Mouse (Mus musculus) liver, postnatal 0 days (tissue): ENCODE data around the gene Togaram2. TPM values are rescaled to one million over a fixed set of nuclear protein-coding genes. Genes with fewer than 3 reads are reported as not detected.

Experiments used
- ATAC-seq: fragments of 200-750 bp; cut with Nextera tagmentation; 2 replicates; pipeline ENCODE4 v1.8.0; 2017; ENCODE audit warnings: mild to moderate bottlenecking, moderate library complexity
- DNase-seq: peaks from one replicate; pipeline ENCODE4 v3.0.0-alpha.2; 2016
- H3K27ac ChIP-seq: fragments of 300-500 bp; sonication (generic); 2 replicates; pipeline ENCODE4 v1.5.1; 2014; ENCODE audit warnings: antibody characterized with exemption, moderate library complexity, mild to moderate bottlenecking, low read depth
- H3K27me3 ChIP-seq: fragments of 300-500 bp; sonication (generic); 2 replicates; pipeline ENCODE4 v1.6.1; 2014; ENCODE audit warnings: low read length, control low read depth, mixed read lengths; ENCODE audit not compliant: insufficient read depth
- H3K36me3 ChIP-seq: fragments of 300-500 bp; sonication (generic); replicated peaks from 2 replicates; pipeline ENCODE4 v1.6.1; 2014; ENCODE audit warnings: mild to moderate bottlenecking, control low read depth, low read length, moderate library complexity, mixed read lengths; ENCODE audit not compliant: insufficient read depth
- H3K4me1 ChIP-seq: fragments of 300-500 bp; sonication (generic); 2 replicates; pipeline ENCODE4 v1.6.1; 2014; ENCODE audit warnings: antibody characterized with exemption, mild to moderate bottlenecking, control low read depth; ENCODE audit not compliant: insufficient read depth
- H3K4me2 ChIP-seq: fragments of 300-500 bp; sonication (generic); 2 replicates; pipeline ENCODE4 v1.6.1; 2014; ENCODE audit warnings: low read depth, mild to moderate bottlenecking, low read length, moderate library complexity, mixed read lengths
- H3K4me3 ChIP-seq: fragments of 300-500 bp; sonication (generic); 2 replicates; pipeline ENCODE4 v1.5.1; 2014; ENCODE audit warnings: low read depth, low read length
- H3K9ac ChIP-seq: fragments of 300-500 bp; sonication (generic); replicated peaks from 2 replicates; pipeline ENCODE4 v1.6.1; 2014; ENCODE audit warnings: mild to moderate bottlenecking, moderate library complexity
- H3K9me3 ChIP-seq: fragments of 300-500 bp; sonication (generic); 2 replicates; pipeline ENCODE4 v1.6.1; 2016; ENCODE audit warnings: mild to moderate bottlenecking, control low read depth, low read length, mixed read lengths
- CTCF ChIP-seq: sonication (generic); IDR thresholded peaks from 2 replicates; pipeline ENCODE4 v1.5.1; 2016; ENCODE audit warnings: antibody characterized with exemption, low read depth
- EP300 ChIP-seq: IDR thresholded peaks from 2 replicates; pipeline ENCODE4 v1.6.1; 2016; ENCODE audit warnings: antibody characterized with exemption, low read depth, mild to moderate bottlenecking
- WGBS: fragments of 180-500 bp; shearing (Covaris S2); extraction: QIAGEN DNeasy Blood & Tissue Kit; methylation state at CpG from one replicate; pipeline ENCODE4 v1.1.7; 2014; ENCODE audit not compliant: insufficient replicate concordance; 5-methylcytosine and 5-hydroxymethylcytosine counted together
- polyA plus RNA-seq: library from polyadenylated mRNA; unstranded; fragments of >200 nt; fragmentation: Nextera tagmentation; extraction: Ambion mirVana; gene quantifications from 2 replicates; pipeline ENCODE4 v1.2.1, GENCODE M21; 2015

The Togaram2 gene
- polyA plus RNA-seq, 1 experiment from 2014 or later, result not detected

DNA sequence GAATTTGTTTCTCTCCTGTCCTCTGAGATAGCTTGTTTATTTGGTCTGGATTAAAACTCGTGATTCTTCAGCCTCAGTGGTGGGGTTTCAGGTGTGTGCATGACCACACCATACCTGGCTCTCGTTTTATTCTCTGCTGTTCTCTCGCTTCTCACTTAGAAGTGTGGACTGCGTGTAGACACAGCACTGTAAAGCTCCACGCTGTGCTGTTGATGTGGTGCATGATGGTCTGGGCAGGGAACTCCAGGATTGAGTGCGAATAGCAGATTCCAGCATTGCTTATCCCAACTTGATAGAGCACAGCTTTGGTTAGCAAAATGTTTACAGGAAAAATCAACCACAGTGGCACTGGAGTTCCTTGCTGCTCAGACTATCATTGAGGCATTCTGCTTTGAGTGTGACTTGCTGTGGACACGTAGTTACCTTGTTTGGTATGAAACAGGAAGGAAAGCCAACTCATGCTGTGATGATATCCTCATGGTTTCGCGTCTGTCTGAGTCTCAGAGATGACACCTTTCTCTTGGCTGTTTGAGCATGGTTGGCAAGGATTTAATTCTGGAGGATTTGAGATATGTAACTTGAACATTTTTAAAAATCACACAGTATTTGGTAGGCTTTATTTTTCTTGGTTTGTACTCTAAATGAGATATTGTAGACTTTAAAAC is 32.5 kb upstream of the Togaram2 start:
- ATAC-seq (no peak), DNase-seq (no peak)
- Histone ChIP-seq H3K4me3 (no peak overlapping the region), H3K36me3 (peaks cover 71% of the 10 kb centered on the region), H3K4me2 (no peak overlapping the region), H3K27ac (no peak overlapping the region), H3K9me3 (no peaks in the 10 kb centered on the region), H3K9ac (no peak overlapping the region), H3K4me1 (no peaks in the 10 kb centered on the region), H3K27me3 (no peaks in the 10 kb centered on the region)
- WGBS, result 84% methylated on average over 9 of the region's 9 CpGs
- TF ChIP-seq CTCF (no peak), EP300 (no peak)

GRCm38 (mm10) chr17:71642190-71642589 is 30.9 kb upstream of the Togaram2 start:
- Histone ChIP-seq H3K36me3 (peaks cover 67% of the 10 kb centered on the region), H3K4me1 (no peaks in the 10 kb centered on the region), H3K9me3 (no peaks in the 10 kb centered on the region), H3K4me2 (no peak overlapping the region), H3K27ac (no peak overlapping the region), H3K27me3 (no peaks in the 10 kb centered on the region), H3K9ac (no peak overlapping the region), H3K4me3 (no peak overlapping the region)
- DNase-seq, result no peak
- no peak for ATAC-seq
- no peak for TF ChIP-seq CTCF
- TF ChIP-seq EP300, result no peak
- 73% methylated on average over 3 of the region's 3 CpGs for WGBS

GRCm38 (mm10) chr17:71650011-71650410 is 23.1 kb upstream of the Togaram2 start:
- Histone ChIP-seq H3K27me3 (no peaks in the 10 kb centered on the region), H3K36me3 (peaks cover 63% of the 10 kb centered on the region), H3K4me2 (no peak overlapping the region), H3K4me1 (no peaks in the 10 kb centered on the region), H3K9ac (no peak overlapping the region), H3K9me3 (no peaks in the 10 kb centered on the region), H3K4me3 (no peak overlapping the region), H3K27ac (no peak overlapping the region)
- TF ChIP-seq EP300 (no peak), CTCF (no peak)
- 90% methylated on average over 9 of the region's 9 CpGs for whole genome bisulfite sequencing
- DNase-seq (no peak), ATAC-seq (no peak)

- TF ChIP-seq CTCF (no peak), EP300 (no peak)
- Histone ChIP-seq H3K27ac (no peak overlapping the region), H3K4me3 (no peak overlapping the region), H3K36me3 (peaks cover 63% of the 10 kb centered on the region), H3K9ac (no peak overlapping the region), H3K4me1 (no peaks in the 10 kb centered on the region), H3K27me3 (no peaks in the 10 kb centered on the region), H3K9me3 (no peaks in the 10 kb centered on the region), H3K4me2 (no peak overlapping the region)
- DNase-seq (no peak), ATAC-seq (no peak)
- 80% methylated on average over 2 of the region's 2 CpGs for WGBS
Observed at GRCm38 (mm10) chr17:71652495-71652894, 20.6 kb upstream of the Togaram2 start.

DNA sequence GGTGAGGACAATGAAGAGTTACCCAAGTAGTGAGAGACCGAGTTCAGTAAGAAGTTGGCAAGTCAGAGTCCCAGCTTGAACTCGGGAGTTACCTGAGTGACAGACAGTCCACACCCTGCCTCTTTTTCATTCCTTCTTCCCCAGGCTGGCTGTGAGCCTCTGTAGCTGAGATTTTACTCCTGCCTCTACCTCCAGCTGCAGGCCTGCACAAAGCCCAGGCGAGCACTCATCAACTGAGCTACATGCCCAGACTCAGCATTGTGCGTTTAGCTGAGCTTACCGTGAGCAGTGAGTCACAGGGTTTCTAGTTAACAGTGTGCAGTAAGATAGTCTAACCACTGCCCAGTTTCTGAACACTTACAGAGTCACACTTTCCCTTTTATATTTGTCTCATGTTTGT is 20.1 kb upstream of the Togaram2 start:
- Histone ChIP-seq H3K27me3 (no peaks in the 10 kb centered on the region), H3K4me3 (no peak overlapping the region), H3K4me2 (no peak overlapping the region), H3K9ac (no peak overlapping the region), H3K36me3 (peaks cover 64% of the 10 kb centered on the region), H3K9me3 (no peaks in the 10 kb centered on the region), H3K4me1 (no peaks in the 10 kb centered on the region), H3K27ac (no peak overlapping the region)
- DNase-seq, result no peak
- WGBS, result 89% methylated on average over 5 of the region's 5 CpGs
- no peak for ATAC-seq
- TF ChIP-seq CTCF, result no peak
- no peak for TF ChIP-seq EP300

GRCm38 (mm10) chr17:71657521-71657920 is 15.5 kb upstream of the Togaram2 start:
- H3K4me2 ChIP-seq, result no peak overlapping the region
- 86% methylated on average over 4 of the region's 4 CpGs for WGBS
- no peaks in the 10 kb centered on the region for H3K27me3 ChIP-seq
- H3K4me3 ChIP-seq, result no peak overlapping the region
- ATAC-seq, result no peak
- peaks cover 5% of the 10 kb centered on the region for H3K4me1 ChIP-seq
- peaks cover 29% of the 10 kb centered on the region for H3K36me3 ChIP-seq
- DNase-seq, result no peak
- H3K27ac ChIP-seq, result no peak overlapping the region
- TF ChIP-seq EP300 (no peak), CTCF (no peak)
- no peaks in the 10 kb centered on the region for H3K9me3 ChIP-seq
- H3K9ac ChIP-seq, result no peak overlapping the region

DNA sequence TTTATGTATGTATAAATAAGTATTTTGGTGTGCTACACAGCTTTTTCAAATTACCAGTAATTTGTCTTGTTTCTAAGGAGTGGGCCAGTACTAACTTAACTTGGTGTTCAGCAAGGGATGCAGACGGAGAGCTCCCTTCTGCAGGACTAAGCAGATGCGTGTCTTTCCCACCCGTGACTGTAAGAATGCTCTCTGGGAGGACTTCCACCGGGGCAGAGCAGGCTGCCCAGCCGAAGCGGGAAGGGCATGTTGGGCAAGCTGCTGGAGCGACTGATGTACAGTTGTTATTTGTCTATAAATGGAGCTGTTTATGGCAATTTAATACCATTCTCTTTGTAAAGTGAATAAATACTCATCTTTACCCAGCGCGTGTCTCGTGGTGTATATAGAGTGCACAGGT is 14.4 kb upstream of the Togaram2 start:
- H3K27me3 ChIP-seq, result no peaks in the 10 kb centered on the region
- no peak overlapping the region for H3K27ac ChIP-seq
- 87% methylated on average over 10 of the region's 10 CpGs for WGBS
- no peak overlapping the region for H3K4me2 ChIP-seq
- no peaks in the 10 kb centered on the region for H3K9me3 ChIP-seq
- peaks cover 8% of the 10 kb centered on the region for H3K4me1 ChIP-seq
- TF ChIP-seq EP300 (no peak), CTCF (no peak)
- peaks cover 21% of the 10 kb centered on the region for H3K36me3 ChIP-seq
- ATAC-seq (no peak), DNase-seq (no peak)
- no peak overlapping the region for H3K9ac ChIP-seq
- no peak overlapping the region for H3K4me3 ChIP-seq
